Mouse (Mus musculus) myocyte (in vitro differentiated cells): ENCODE data around the gene Stag1.

Experiments used
- CEBPB ChIP-seq: IDR thresholded peaks from 2 replicates; pipeline ENCODE4 v1.6.1; 2011; ENCODE audit warnings: mild to moderate bottlenecking, moderate library complexity; ENCODE audit not compliant: poor library complexity, insufficient read depth, severe bottlenecking
- E2F4 ChIP-seq: IDR thresholded peaks from one replicate; pipeline ENCODE4 v1.6.1; 2011; ENCODE audit warnings: mild to moderate bottlenecking, control low read depth, moderate library complexity; ENCODE audit not compliant: insufficient read depth
- MAX ChIP-seq: IDR thresholded peaks from one replicate; pipeline ENCODE4 v1.6.1; 2011; ENCODE audit warnings: low read depth, mild to moderate bottlenecking, control low read depth
- MYOG ChIP-seq, 3 experiments: IDR thresholded peaks; one replicate each; pipeline ENCODE4 v1.6.1; 2011; ENCODE audit warnings: control low read depth in 2 of 3, low read depth in 2 of 3, mild to moderate bottlenecking in 2 of 3; ENCODE audit not compliant: insufficient read length in 2 of 3, control insufficient read depth in 1 of 3, insufficient read depth in 1 of 3
- POLR2A ChIP-seq: IDR thresholded peaks from one replicate; pipeline ENCODE4 v1.6.1; 2011; ENCODE audit warnings: low read depth, mild to moderate bottlenecking, control low read depth, moderate library complexity; ENCODE audit not compliant: insufficient read length
- POLR2AphosphoS2 ChIP-seq: IDR thresholded peaks from one replicate; pipeline ENCODE4 v1.6.1; 2011; ENCODE audit warnings: low read depth, control low read depth; ENCODE audit not compliant: insufficient read length
- REST ChIP-seq: IDR thresholded peaks from one replicate; pipeline ENCODE4 v1.6.1; 2011; ENCODE audit warnings: mild to moderate bottlenecking, control low read depth, moderate library complexity; ENCODE audit not compliant: insufficient read depth, insufficient read length
- SRF ChIP-seq: IDR thresholded peaks from one replicate; pipeline ENCODE4 v1.6.1; 2011; ENCODE audit warnings: low read depth; ENCODE audit not compliant: control insufficient read depth, insufficient read length
- TCF12 ChIP-seq: IDR thresholded peaks from one replicate; pipeline ENCODE4 v1.6.1; 2011; ENCODE audit warnings: mild to moderate bottlenecking, control low read depth; ENCODE audit not compliant: poor library complexity, insufficient read depth, severe bottlenecking
- TCF3 ChIP-seq: IDR thresholded peaks from one replicate; pipeline ENCODE4 v1.6.1; 2011; ENCODE audit warnings: low read depth, control low read depth; ENCODE audit not compliant: insufficient read length
- USF1 ChIP-seq: IDR thresholded peaks from one replicate; pipeline ENCODE4 v1.6.1; 2011; ENCODE audit warnings: low read depth, mild to moderate bottlenecking, control low read depth, moderate library complexity

- TF ChIP-seq POLR2A (no peak), USF1 (no peak), MAX (no peak), POLR2AphosphoS2 (no peak), CEBPB (no peak), MYOG (IDR thresholded peaks at IDR 0.05; ENCODE audit: control insufficient read depth in 1 of 3, insufficient read depth in 1 of 3, insufficient read length in 2 of 3, low read depth in 2 of 3) (no peak), E2F4 (no peak), TCF3 (no peak), REST (no peak), SRF (no peak), TCF12 (no peak)
These were observed 81.4 kb downstream of the Stag1 start for GRCm38 (mm10) chr9:100679036-100679435.
